Mouse (Mus musculus): ENCODE measurements around the gene Lpxn. TPM values are rescaled to one million over a fixed set of nuclear protein-coding genes. Genes with fewer than 3 reads are reported as not detected.
A peak's percentile ranks its signal among the peaks of the same experiment; 100 is the strongest.

Lpxn gene
- polyA plus RNA-seq (2015; fragmentation: Nextera tagmentation; extraction: Ambion mirVana) = 1.5 and 1.7 TPM in 2 replicates

- H3K4me3 ChIP-seq (ENCODE audit: low read depth, low read length) = peak within 1 kb of the TSS; percentile 96
- TF ChIP-seq CTCF (IDR thresholded peaks at IDR 0.05; ENCODE audit: low read depth) = peak; percentile 36
- peak; percentile 71 for TF ChIP-seq EP300 (optimal IDR thresholded peaks at IDR 0.05)
- no peaks in the 10 kb centered on the region for H3K27me3 ChIP-seq (ENCODE audit: control insufficient read depth, insufficient read depth, low read length)
- no peaks in the 10 kb centered on the region for H3K9me3 ChIP-seq (ENCODE audit: control insufficient read depth, low read length)
- H3K4me2 ChIP-seq (replicated peaks; ENCODE audit: low read depth) = peak within 1 kb of the TSS; percentile 63
- H3K27ac ChIP-seq (replicated peaks) = peak within 1 kb of the TSS; percentile 100
- DNase-seq (ENCODE audit: low spot score) (peak; percentile 99), ATAC-seq (ENCODE audit: low FRiP score, low TSS enrichment) (peak; percentile 95)
- no peaks in the 10 kb centered on the region for H3K36me3 ChIP-seq (ENCODE audit: control insufficient read depth, insufficient read depth, low read length)
- H3K9ac ChIP-seq (ENCODE audit: low read length) = peak within 1 kb of the TSS; percentile 99
- WGBS = 0% methylated on average over 56 of the region's 76 CpGs
- H3K4me1 ChIP-seq (replicated peaks; ENCODE audit: control insufficient read depth, insufficient read depth) = no peaks in the 10 kb centered on the region
These were observed at the start of gene Lpxn, which contains the start of gene Zfp91 for GRCm38 (mm10) chr19:12795511-12796327. Gene Lpxn, plus strand, starts transcription at chr19:12796193. Gene Zfp91, minus strand, starts transcription at chr19:12796126.

DNA sequence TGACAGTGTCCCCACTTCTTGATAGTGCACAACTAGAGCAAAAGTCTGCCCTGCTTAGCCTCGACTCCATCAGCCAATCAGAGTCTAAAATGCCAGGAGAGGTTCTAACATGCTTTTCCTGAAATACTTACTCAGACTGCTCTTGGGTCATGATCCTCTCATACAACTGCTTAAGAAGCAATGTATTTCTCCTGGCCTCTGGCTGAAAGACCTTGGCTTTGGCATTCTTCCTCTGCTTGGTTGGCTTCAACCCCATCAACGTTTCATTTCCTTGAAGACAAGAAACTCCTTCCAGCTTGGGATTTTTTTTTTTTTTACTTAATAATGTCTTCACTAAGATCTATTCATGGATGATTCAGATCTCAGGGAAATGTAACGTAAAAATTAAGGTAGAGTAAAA, 39.7 kb upstream of the Lpxn start:
- TF ChIP-seq EP300 (optimal IDR thresholded peaks at IDR 0.05) (no peak), CTCF (IDR thresholded peaks at IDR 0.05; ENCODE audit: low read depth) (no peak)
- 58% methylated on average over 3 of the region's 3 CpGs for WGBS
- no peak for ATAC-seq (ENCODE audit: low FRiP score, low TSS enrichment)

DNA sequence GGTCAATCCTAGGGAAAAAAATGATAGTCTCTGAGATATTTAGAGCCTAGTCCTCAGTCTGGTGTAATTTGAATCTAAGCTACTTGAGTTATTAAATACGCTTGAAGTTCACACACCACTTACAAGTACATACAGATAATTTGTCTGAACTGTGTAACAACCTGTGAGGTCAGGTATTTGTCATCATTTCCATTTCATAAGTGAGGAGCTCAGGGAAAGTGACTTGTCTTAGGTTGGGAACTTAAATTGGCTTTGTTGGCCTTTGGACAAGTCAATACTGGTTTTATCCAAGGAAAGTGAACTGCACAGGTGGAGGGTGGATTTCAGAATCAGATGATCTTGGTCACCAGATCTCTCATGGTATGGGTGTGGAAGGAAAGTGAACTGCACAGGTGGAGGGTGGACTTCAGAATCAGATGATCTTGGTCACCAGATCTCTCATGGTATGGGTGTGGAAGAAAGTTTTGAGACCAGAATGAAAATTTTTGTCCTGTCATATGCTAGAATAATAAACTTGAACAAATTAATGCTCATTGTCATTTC, 37.0 kb upstream of the Lpxn start:
- Histone ChIP-seq H3K36me3 (ENCODE audit: control insufficient read depth, insufficient read depth, low read length) (peaks cover 2% of the 10 kb centered on the region; the same call in 1 of the 2 replicates), H3K9me3 (ENCODE audit: control insufficient read depth, low read length) (no peaks in the 10 kb centered on the region), H3K27ac (replicated peaks) (no peak overlapping the region), H3K4me1 (replicated peaks; ENCODE audit: control insufficient read depth, insufficient read depth) (no peaks in the 10 kb centered on the region), H3K4me2 (replicated peaks; ENCODE audit: low read depth) (no peak overlapping the region), H3K9ac (ENCODE audit: low read length) (no peak overlapping the region), H3K4me3 (ENCODE audit: low read depth, low read length) (no peak overlapping the region), H3K27me3 (ENCODE audit: control insufficient read depth, insufficient read depth, low read length) (no peaks in the 10 kb centered on the region)
- ATAC-seq (ENCODE audit: low FRiP score, low TSS enrichment) (no peak), DNase-seq (ENCODE audit: low spot score) (no peak)
- TF ChIP-seq EP300 (optimal IDR thresholded peaks at IDR 0.05) (no peak), CTCF (IDR thresholded peaks at IDR 0.05; ENCODE audit: low read depth) (no peak)
- 75% methylated on average over 1 of the region's 1 CpGs for WGBS

More for the DNA sequence above, 39.7 kb upstream of the Lpxn start:
- H3K27ac ChIP-seq (replicated peaks) = no peak overlapping the region
- no peak overlapping the region for H3K9ac ChIP-seq (ENCODE audit: low read length)
- no peak overlapping the region for H3K4me3 ChIP-seq (ENCODE audit: low read depth, low read length)
- no peak overlapping the region for H3K4me2 ChIP-seq (replicated peaks; ENCODE audit: low read depth)
- H3K4me1 ChIP-seq (replicated peaks; ENCODE audit: control insufficient read depth, insufficient read depth) = no peaks in the 10 kb centered on the region
- H3K36me3 ChIP-seq (ENCODE audit: control insufficient read depth, insufficient read depth, low read length) = no peaks in the 10 kb centered on the region
- no peak for DNase-seq (ENCODE audit: low spot score)
- no peaks in the 10 kb centered on the region for H3K27me3 ChIP-seq (ENCODE audit: control insufficient read depth, insufficient read depth, low read length)
- no peaks in the 10 kb centered on the region for H3K9me3 ChIP-seq (ENCODE audit: control insufficient read depth, low read length)

GRCm38 (mm10) chr19:12759656-12760055, 36.3 kb upstream of the Lpxn start:
- no peak for TF ChIP-seq EP300 (optimal IDR thresholded peaks at IDR 0.05)
- Histone ChIP-seq H3K27ac (replicated peaks) (no peak overlapping the region), H3K4me2 (replicated peaks; ENCODE audit: low read depth) (no peak overlapping the region), H3K27me3 (ENCODE audit: control insufficient read depth, insufficient read depth, low read length) (no peaks in the 10 kb centered on the region), H3K36me3 (ENCODE audit: control insufficient read depth, insufficient read depth, low read length) (peaks cover 5% of the 10 kb centered on the region; the same call in 1 of the 2 replicates), H3K4me1 (replicated peaks; ENCODE audit: control insufficient read depth, insufficient read depth) (no peaks in the 10 kb centered on the region), H3K9ac (ENCODE audit: low read length) (no peak overlapping the region), H3K9me3 (ENCODE audit: control insufficient read depth, low read length) (no peaks in the 10 kb centered on the region), H3K4me3 (ENCODE audit: low read depth, low read length) (no peak overlapping the region)
- ATAC-seq (ENCODE audit: low FRiP score, low TSS enrichment) (no peak), DNase-seq (ENCODE audit: low spot score) (no peak)
- WGBS = 57% methylated on average over 2 of the region's 2 CpGs

DNA sequence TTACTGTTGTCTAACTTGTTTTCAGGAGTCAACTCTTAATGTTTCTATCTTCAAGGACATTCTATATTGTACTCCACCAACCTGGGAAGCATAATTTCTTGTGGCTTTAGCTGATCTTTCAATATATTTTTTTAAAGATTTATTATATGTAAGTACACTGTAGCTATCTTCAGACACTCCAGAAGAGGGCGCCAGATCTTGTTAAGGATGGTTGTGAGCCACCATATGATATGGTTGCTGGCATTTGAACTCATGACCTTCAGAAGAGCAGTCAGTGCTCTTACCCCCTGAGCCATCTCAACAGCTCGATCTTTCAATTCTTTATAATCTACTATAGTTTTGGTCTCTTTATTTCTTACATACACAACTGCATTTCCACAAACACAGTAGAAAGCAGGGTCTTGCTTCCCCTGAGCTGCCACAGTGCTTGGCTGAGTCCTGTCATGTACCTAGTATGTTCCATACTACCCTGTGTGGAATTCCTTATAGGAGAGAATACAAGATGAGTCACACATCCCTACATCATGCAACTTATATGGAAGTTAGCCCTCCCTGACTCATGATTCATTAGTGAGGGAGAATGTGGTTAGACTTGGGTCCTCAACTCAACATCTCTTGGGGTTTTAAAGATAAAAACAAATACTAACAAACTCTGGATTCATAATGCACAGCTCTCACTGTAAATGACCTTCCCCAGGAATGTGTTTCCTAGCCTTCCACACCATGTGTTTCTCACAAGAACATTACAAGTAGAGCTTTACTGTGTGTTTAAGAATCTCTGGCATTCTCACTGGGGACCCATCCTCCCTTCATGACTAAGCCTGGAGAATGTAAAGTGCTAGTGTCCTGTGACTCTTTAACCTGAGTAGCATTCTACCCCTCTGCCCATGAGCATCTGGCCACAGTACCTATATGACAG, 33.5 kb upstream of the Lpxn start:
- ATAC-seq (ENCODE audit: low FRiP score, low TSS enrichment) = no peak

More for the DNA sequence above, 33.5 kb upstream of the Lpxn start:
- WGBS = 64% methylated on average over 2 of the region's 2 CpGs
- no peak overlapping the region for H3K9ac ChIP-seq (ENCODE audit: low read length)
- no peak overlapping the region for H3K4me2 ChIP-seq (replicated peaks; ENCODE audit: low read depth)
- TF ChIP-seq CTCF (IDR thresholded peaks at IDR 0.05; ENCODE audit: low read depth) (peak; percentile 56), EP300 (optimal IDR thresholded peaks at IDR 0.05) (no peak)
- H3K27ac ChIP-seq (replicated peaks) = no peak overlapping the region
- H3K4me3 ChIP-seq (ENCODE audit: low read depth, low read length) = no peak overlapping the region
- H3K4me1 ChIP-seq (replicated peaks; ENCODE audit: control insufficient read depth, insufficient read depth) = no peaks in the 10 kb centered on the region
- peaks cover 5% of the 10 kb centered on the region; the same call in 1 of the 2 replicates for H3K36me3 ChIP-seq (ENCODE audit: control insufficient read depth, insufficient read depth, low read length)
- DNase-seq (ENCODE audit: low spot score) = no peak
- no peaks in the 10 kb centered on the region for H3K9me3 ChIP-seq (ENCODE audit: control insufficient read depth, low read length)
- H3K27me3 ChIP-seq (ENCODE audit: control insufficient read depth, insufficient read depth, low read length) = no peaks in the 10 kb centered on the region

Data from stomach, postnatal 0 days (tissue).